Mouse (Mus musculus) cerebellum, adult 8-10 months (tissue): ENCODE data around the gene Mdga1.
A peak's percentile ranks its signal among the peaks of the same experiment; 100 is the strongest.
"Not testable (repeated sequence)": the region's sequence is repeated elsewhere in the genome, so short reads cannot be mapped to it uniquely, and the experiment has no call there.

Experiments used
- DNase-seq: peaks from one replicate; pipeline ENCODE4 v3.0.0; 2022

The Mdga1 gene

DNA sequence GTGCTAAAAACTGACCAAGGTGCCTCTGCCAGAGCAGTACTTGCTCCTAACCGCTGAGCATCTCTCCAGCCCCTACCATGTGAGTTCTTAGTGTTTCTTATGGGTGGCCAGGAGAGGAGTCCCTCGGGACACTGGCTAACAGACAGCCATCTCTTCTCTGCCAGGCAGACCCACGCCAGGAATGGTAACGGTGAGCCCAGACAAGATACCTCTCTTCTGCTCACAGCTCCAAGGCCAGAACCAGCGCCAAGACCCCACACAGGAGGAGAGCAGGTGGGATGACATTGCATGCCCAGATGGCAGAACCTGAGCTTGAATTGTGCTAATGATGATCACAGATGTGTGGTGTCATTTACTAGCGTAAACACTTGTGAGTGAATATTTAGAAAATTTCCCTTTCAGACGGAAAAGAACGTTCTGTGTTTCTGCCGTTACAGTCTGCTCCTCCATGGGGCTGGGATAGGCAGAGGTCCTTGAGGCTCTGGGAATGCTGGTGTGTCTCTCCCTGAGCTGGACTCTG is 178.3 kb downstream of the Mdga1 start:
- no peak for DNase-seq

DNA sequence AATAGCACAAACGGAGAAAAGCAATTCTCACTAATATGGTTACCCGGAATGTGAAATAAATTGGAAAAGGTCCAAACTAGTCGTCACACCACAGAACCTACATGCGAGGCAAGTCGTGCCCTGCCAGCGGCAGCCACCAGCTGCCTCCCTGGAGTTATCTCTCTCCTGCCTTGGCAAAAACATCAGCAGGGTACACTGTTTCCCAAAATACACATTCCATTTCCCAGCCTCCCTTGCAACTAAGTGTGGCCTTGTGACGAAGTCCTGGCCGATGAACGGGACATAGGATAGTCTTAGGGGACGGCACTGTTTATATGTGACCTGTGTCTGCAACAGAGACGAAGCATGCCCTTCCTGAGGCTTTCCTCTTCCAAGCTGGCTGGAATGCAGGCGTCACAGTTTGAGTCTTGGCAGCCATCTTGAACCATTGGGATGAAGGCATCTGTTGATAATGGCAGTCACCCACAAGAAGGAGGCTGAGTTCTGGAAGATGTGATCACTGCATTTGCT is 179.6 kb downstream of the Mdga1 start:
- peak; percentile 58 for DNase-seq

DNA sequence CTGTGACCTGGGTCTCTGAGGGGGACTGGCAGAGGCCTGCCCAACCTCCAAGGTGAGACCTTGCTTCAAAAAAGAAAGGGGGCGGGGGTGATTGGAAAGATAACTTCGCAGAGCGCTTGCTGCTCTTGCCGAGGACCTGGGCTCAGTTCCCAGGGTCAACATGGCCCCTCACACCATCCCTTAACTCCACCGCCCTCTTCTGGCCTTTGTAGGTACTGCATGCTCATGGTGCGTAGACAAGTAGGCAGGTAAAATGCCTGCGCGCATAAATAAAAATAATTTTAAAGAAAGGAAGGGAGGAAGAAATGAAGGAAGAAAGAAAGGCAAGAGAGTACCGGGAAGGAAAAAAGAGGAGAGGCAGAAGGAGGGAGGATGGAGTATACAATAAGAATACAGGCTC is 180.2 kb downstream of the Mdga1 start:
- DNase-seq = peak; percentile 27

DNA sequence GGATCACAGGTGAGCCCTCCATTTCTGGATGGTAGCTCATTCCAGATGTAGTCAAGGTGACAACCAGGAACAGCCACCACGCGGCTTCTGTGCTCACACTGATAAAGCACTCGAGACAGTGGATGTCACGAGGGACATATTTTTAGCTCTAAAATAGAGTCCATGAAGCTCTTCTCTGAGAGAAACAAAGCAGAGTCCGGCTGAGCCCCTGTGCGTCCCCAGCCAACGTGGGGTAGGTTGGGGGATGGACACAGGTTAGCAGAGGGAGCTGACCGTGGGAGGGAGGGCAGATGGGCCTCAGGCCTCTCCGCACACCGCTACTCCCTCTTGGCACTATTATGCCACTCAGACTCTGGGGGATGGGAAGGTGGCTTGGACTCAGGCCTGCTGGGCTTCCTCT is 181.3 kb downstream of the Mdga1 start:
- no peak for DNase-seq

DNA sequence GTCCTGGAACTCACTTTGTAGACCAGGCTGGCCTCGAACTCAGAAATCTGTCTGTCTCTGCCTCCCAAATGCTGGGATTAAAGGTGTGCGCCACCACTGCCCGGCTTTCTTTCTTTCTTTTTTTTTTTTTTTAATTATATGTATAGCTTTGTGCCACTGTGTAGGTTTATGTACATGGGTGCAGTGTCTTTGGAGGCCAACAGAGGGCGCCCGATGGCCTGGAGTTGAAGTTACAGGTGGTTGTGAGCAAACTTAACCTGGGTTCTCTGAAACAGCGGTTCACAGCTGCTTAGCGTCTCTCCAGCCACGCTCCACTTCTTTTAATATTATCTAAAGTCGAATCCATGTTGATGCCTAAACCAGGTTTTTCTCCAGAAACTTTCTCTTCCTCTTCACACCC is 185.1 kb downstream of the Mdga1 start:
- DNase-seq = no peak

DNA sequence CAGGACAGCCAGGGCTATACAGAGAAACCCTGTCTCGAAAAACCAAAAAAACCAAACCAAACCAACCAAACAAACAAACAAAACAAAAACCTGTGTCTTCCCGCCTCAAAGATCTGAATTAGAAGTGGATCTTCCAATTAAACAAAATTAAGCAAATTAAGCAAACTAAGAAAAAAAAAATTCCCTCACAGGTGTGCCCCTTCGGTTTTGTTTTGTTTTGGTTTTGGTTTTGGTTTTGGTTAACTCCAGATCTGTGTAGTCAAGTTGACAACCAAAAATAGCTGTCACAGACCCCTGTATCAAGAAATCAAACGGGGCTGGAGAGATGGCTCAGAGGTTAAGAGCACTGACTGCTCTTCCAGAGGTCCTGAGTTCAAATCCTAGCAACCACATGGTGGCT is 188.4 kb downstream of the Mdga1 start:
- DNase-seq = not testable (repeated sequence)

DNA sequence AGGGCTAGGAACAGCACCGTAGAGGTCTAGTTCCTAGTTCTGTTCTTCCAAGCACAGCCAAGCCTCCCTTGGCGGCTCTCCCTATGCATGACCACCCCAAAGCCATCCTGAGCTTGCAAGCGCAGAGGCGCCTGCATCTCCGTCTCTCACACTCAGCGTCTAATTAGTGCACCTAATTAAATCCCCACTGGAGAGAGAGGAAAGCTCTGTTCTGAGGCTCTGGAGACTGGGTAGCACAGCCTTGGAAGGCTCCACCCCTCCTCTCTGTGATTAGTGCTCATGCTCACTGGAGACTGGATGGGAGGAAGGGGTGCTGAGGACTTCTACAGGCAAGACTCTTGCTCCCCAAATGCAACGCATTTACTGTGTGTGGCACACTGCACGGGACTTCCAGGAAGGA is 191.9 kb downstream of the Mdga1 start:
- DNase-seq = no peak
